ENCODE assay signal across 1 mouse cellular context in genomic region chr2:33402638-33403037, GRCm38 (mm10).
TF ChIP-seq lines count a peak whose summit lies in the region.

No protein-coding gene starts in this region.

TF ChIP-seq in MEL, 35 proteins besides CTCF, POLR2A, EP300 and RAD21:
- TF ChIP-seq HCFC1 (IDR thresholded peaks at IDR 0.05; ENCODE audit: low read depth, low read length), result no peak
- no peak for TF ChIP-seq SMC3 (IDR thresholded peaks at IDR 0.05; ENCODE audit: low read depth, low read length)
- TF ChIP-seq POLR2AphosphoS2 (IDR thresholded peaks at IDR 0.05; ENCODE audit: low read length), result no peak
- TF ChIP-seq POLR2AphosphoS5 (IDR thresholded peaks at IDR 0.05; ENCODE audit: borderline replicate concordance, low read depth, low read length), result no peak
- TF ChIP-seq GABPA (IDR thresholded peaks at IDR 0.05; ENCODE audit: low read depth, low read length), result no peak
- TF ChIP-seq NRF1 (IDR thresholded peaks at IDR 0.05; ENCODE audit: insufficient read depth, low read depth, low read length, poor library complexity, severe bottlenecking), result no peak
- TF ChIP-seq KAT2A (conservative IDR thresholded peaks at IDR 0.05; ENCODE audit: low read depth, low read length), result no peak
- peak; percentile 59 for TF ChIP-seq ETS1 (IDR thresholded peaks at IDR 0.05; ENCODE audit: low read depth, low read length)
- TF ChIP-seq RCOR1 (IDR thresholded peaks at IDR 0.05; ENCODE audit: low read depth, low read length), result no peak
- TF ChIP-seq MEF2A (IDR thresholded peaks at IDR 0.05; ENCODE audit: extremely low read depth, insufficient replicate concordance, low read depth, low read length, poor library complexity, severe bottlenecking), result no peak
- no peak for TF ChIP-seq USF2 (IDR thresholded peaks at IDR 0.05; ENCODE audit: borderline replicate concordance in 1 of 2, insufficient read depth in 1 of 2, low read depth in 1 of 2, low read length in 2 of 2)
- TF ChIP-seq TAL1 (IDR thresholded peaks at IDR 0.05; ENCODE audit: low read length), result no peak
- TF ChIP-seq ZMIZ1 (IDR thresholded peaks at IDR 0.05; ENCODE audit: low read depth, low read length), result no peak
- TF ChIP-seq TCF12 (IDR thresholded peaks at IDR 0.05; ENCODE audit: low read depth, low read length), result 0 out of 2 replicates have a peak, but pooled peaks have one; percentile 39
- TF ChIP-seq MYC (IDR thresholded peaks at IDR 0.05; ENCODE audit: low read depth, low read length), result 0 out of 2 replicates have a peak, but pooled peaks have one; percentile 39
- TF ChIP-seq TBP (IDR thresholded peaks at IDR 0.05; ENCODE audit: low read depth, low read length), result no peak
- TF ChIP-seq BHLHE40 (IDR thresholded peaks at IDR 0.05; ENCODE audit: borderline replicate concordance, low read depth, low read length), result no peak
- TF ChIP-seq ZKSCAN1 (IDR thresholded peaks at IDR 0.05; ENCODE audit: low read depth, low read length), result no peak
- TF ChIP-seq MAFK (IDR thresholded peaks at IDR 0.05; ENCODE audit: borderline replicate concordance, low read depth, low read length), result no peak
- no peak for TF ChIP-seq MAZ (IDR thresholded peaks at IDR 0.05; ENCODE audit: low read depth, low read length)
- TF ChIP-seq UBTF (IDR thresholded peaks at IDR 0.05; ENCODE audit: borderline replicate concordance, insufficient read depth, low read depth, low read length), result no peak
- TF ChIP-seq MYB (IDR thresholded peaks at IDR 0.05; ENCODE audit: low read depth, low read length), result no peak
- TF ChIP-seq MAX (IDR thresholded peaks at IDR 0.05; ENCODE audit: low read length), result no peak
- TF ChIP-seq NELFE (IDR thresholded peaks at IDR 0.05; ENCODE audit: low read depth, low read length), result no peak
- TF ChIP-seq ZC3H11A (IDR thresholded peaks at IDR 0.05; ENCODE audit: low read depth, low read length), result no peak
- no peak for TF ChIP-seq E2F4 (IDR thresholded peaks at IDR 0.05; ENCODE audit: borderline replicate concordance, low read depth, low read length)
- TF ChIP-seq ELF1 (IDR thresholded peaks at IDR 0.05; ENCODE audit: low read depth, low read length), result no peak
- no peak for TF ChIP-seq USF1 (IDR thresholded peaks at IDR 0.05; ENCODE audit: low read depth, low read length)
- peak; percentile 68 for TF ChIP-seq ZNF384 (IDR thresholded peaks at IDR 0.05; ENCODE audit: low read depth, low read length)
- no peak for TF ChIP-seq CHD2 (IDR thresholded peaks at IDR 0.05; ENCODE audit: low read length)
- no peak for TF ChIP-seq GATA1 (IDR thresholded peaks at IDR 0.05; ENCODE audit: low read depth, low read length)
- 0 out of 2 replicates have a peak, but pooled peaks have one; percentile 20 for TF ChIP-seq SIN3A (IDR thresholded peaks at IDR 0.05; ENCODE audit: low read length)
- TF ChIP-seq MXI1 (IDR thresholded peaks at IDR 0.05; ENCODE audit: low read depth, low read length), result no peak
- TF ChIP-seq JUND (IDR thresholded peaks at IDR 0.05; ENCODE audit: low read depth, low read length), result no peak
